Mouse (Mus musculus): Measurements from ENCODE around the gene Ncapd2. TPM values are rescaled to one million over a fixed set of nuclear protein-coding genes. Genes with fewer than 3 reads are reported as not detected.

Gene Ncapd2
- total and polyA plus RNA-seq, 3 experiments, result 79.6 to 301 (median 147) TPM

- Histone ChIP-seq H3K4me2 (ENCODE audit: insufficient read depth, low read depth, poor library complexity, severe bottlenecking) (peak within 1 kb of the TSS; percentile 59), H3K79me2 (replicated peaks; ENCODE audit: control insufficient read depth, extremely low read depth, insufficient read depth, poor library complexity, severe bottlenecking) (peaks cover 40% of the 10 kb centered on the region), H3K27ac (ENCODE audit: insufficient read depth, low read depth) (peak within 1 kb of the TSS; percentile 84), H3K4me1 (ENCODE audit: control insufficient read depth in 1 of 2, insufficient read depth in 2 of 2) (peaks cover 0 to 35% of the 10 kb centered on the region in 2 experiments; a peak in 2 of 4 replicates), H3K36me3 (replicated peaks in 1 of 2; ENCODE audit: control insufficient read depth in 1 of 2, insufficient read depth in 1 of 2, low read length in 1 of 2) (peaks cover 49 to 69% of the 10 kb centered on the region in 2 experiments), H3K4me3 (replicated peaks in 1 of 3; ENCODE audit: low read depth in 2 of 3, low read length in 2 of 3, poor library complexity in 1 of 3) (peak within 1 kb of the TSS; percentile 88 to 94 (median 93)), H3K9ac (ENCODE audit: insufficient read depth, low read depth) (peak within 1 kb of the TSS; percentile 85), H3K27me3 (replicated peaks) (no peaks in the 10 kb centered on the region), H3K9me3 (replicated peaks; ENCODE audit: low read length) (no peaks in the 10 kb centered on the region)
- TF ChIP-seq GABPA (IDR thresholded peaks at IDR 0.05; ENCODE audit: insufficient replicate concordance, low read depth, low read length) (no peak), TBP (conservative IDR thresholded peaks at IDR 0.05; ENCODE audit: low read depth, low read length) (peak; percentile 73), ZMIZ1 (IDR thresholded peaks at IDR 0.05; ENCODE audit: low read depth, low read length) (peak; percentile 90), NRF1 (IDR thresholded peaks at IDR 0.05; ENCODE audit: low read depth, low read length) (peak; percentile 83), TCF12 (IDR thresholded peaks at IDR 0.05; ENCODE audit: low read depth, low read length) (peak; percentile 95), JUND (conservative IDR thresholded peaks at IDR 0.05; ENCODE audit: low read depth, low read length) (no peak), JUN (IDR thresholded peaks at IDR 0.05; ENCODE audit: insufficient read depth, low read depth, low read length) (no peak), NELFE (IDR thresholded peaks at IDR 0.05; ENCODE audit: low read depth, low read length) (peak; percentile 96), CTCF (conservative IDR thresholded peaks at IDR 0.05 in 1 of 2, IDR thresholded peaks at IDR 0.05 in 1 of 2; ENCODE audit: low read depth in 2 of 2, low read length in 2 of 2) (no peak), ZKSCAN1 (IDR thresholded peaks at IDR 0.05; ENCODE audit: borderline replicate concordance, low read depth, low read length) (no peak), MYC (IDR thresholded peaks at IDR 0.05; ENCODE audit: low read depth, low read length) (peak; percentile 98), ELF1 (IDR thresholded peaks at IDR 0.05; ENCODE audit: low read depth, low read length) (peak; percentile 82), RAD21 (IDR thresholded peaks at IDR 0.05; ENCODE audit: low read depth, low read length) (no peak), PAX5 (IDR thresholded peaks at IDR 0.05; ENCODE audit: low read length) (no peak), POLR2A (IDR thresholded peaks at IDR 0.05; ENCODE audit: low read depth, low read length) (peak; percentile 94), USF2 (conservative IDR thresholded peaks at IDR 0.05; ENCODE audit: low read depth, low read length) (peak; percentile 83), MAZ (IDR thresholded peaks at IDR 0.05; ENCODE audit: low read depth, low read length) (no peak; the same call in 1 of the 2 replicates), MXI1 (IDR thresholded peaks at IDR 0.05; ENCODE audit: low read depth, low read length) (peak; percentile 99), MAX (IDR thresholded peaks at IDR 0.05; ENCODE audit: low read length) (peak; percentile 99), USF1 (IDR thresholded peaks at IDR 0.05; ENCODE audit: low read depth, low read length) (peak; percentile 92), ZNF384 (IDR thresholded peaks at IDR 0.05; ENCODE audit: low read depth, low read length) (no peak), IRF4 (IDR thresholded peaks at IDR 0.05; ENCODE audit: low read depth, low read length) (no peak; the same call in 1 of the 2 replicates), EP300 (IDR thresholded peaks at IDR 0.05; ENCODE audit: low read length) (no peak), ZC3H11A (IDR thresholded peaks at IDR 0.05; ENCODE audit: low read depth, low read length) (no peak), E2F4 (IDR thresholded peaks at IDR 0.05; ENCODE audit: insufficient replicate concordance, low read depth, low read length) (no peak; the same call in 1 of the 2 replicates), RCOR1 (conservative IDR thresholded peaks at IDR 0.05; ENCODE audit: low read depth, low read length) (no peak), UBTF (IDR thresholded peaks at IDR 0.05; ENCODE audit: low read depth, low read length) (peak; percentile 85; the same call in 1 of the 2 replicates), CHD1 (IDR thresholded peaks at IDR 0.05; ENCODE audit: low read depth, low read length) (no peak), SIN3A (IDR thresholded peaks at IDR 0.05; ENCODE audit: low read length) (peak; percentile 91; the same call in 1 of the 2 replicates), CHD2 (IDR thresholded peaks at IDR 0.05; ENCODE audit: low read length) (peak; percentile 67), POLR2AphosphoS2 (IDR thresholded peaks at IDR 0.05; ENCODE audit: low read depth, low read length) (peak; percentile 98), HCFC1 (IDR thresholded peaks at IDR 0.05; ENCODE audit: low read depth, low read length) (peak; percentile 82), SMC3 (IDR thresholded peaks at IDR 0.05; ENCODE audit: low read depth, low read length) (no peak), MEF2A (IDR thresholded peaks at IDR 0.05; ENCODE audit: borderline replicate concordance, low read depth, low read length) (no peak; the same call in 1 of the 2 replicates), BHLHE40 (IDR thresholded peaks at IDR 0.05; ENCODE audit: low read depth, low read length) (peak; percentile 91), MAFK (IDR thresholded peaks at IDR 0.05; ENCODE audit: insufficient replicate concordance, low read length) (peak; percentile 61; the same call in 1 of the 2 replicates), ETS1 (conservative IDR thresholded peaks at IDR 0.05; ENCODE audit: low read depth, low read length) (no peak; the same call in 1 of the 2 replicates), KAT2A (IDR thresholded peaks at IDR 0.05; ENCODE audit: insufficient replicate concordance, low read length) (peak; percentile 74; the same call in 1 of the 2 replicates)
- DNase-seq (ENCODE audit: extremely low read depth), result peak; percentile 96
- in situ Hi-C loops (cut with MboI; ENCODE audit: low pct_ligation_motif_present, low pct_unique_long_range_greater_than_20kb, low sequenced_read_pairs) (no loop called here), dilution Hi-C loops (cut with MboI; ENCODE audit: extremely low pct_ligation_motif_present, extremely low pct_unique_long_range_greater_than_20kb, low sequenced_read_pairs) (no loop called here)
Observed at GRCm38 (mm10) chr6:125131302-125132156, 60.0 kb downstream of the Ncapd2 start, which contains the start of gene Nop2. Nop2 (plus strand) TSS chr6:125131909.

Data from CH12.LX (cell line).